Mouse (Mus musculus) heart, postnatal 0 days (tissue): ENCODE results near the gene Prpf3.

Experiments used
- CTCF ChIP-seq: IDR thresholded peaks from 2 replicates; pipeline ENCODE4 v1.5.1; 2016; ENCODE audit warnings: antibody characterized with exemption, control low read depth, low read depth
- EP300 ChIP-seq: IDR thresholded peaks from 2 replicates; pipeline ENCODE4 v1.6.1; 2016; ENCODE audit warnings: antibody characterized with exemption, low read depth

DNA sequence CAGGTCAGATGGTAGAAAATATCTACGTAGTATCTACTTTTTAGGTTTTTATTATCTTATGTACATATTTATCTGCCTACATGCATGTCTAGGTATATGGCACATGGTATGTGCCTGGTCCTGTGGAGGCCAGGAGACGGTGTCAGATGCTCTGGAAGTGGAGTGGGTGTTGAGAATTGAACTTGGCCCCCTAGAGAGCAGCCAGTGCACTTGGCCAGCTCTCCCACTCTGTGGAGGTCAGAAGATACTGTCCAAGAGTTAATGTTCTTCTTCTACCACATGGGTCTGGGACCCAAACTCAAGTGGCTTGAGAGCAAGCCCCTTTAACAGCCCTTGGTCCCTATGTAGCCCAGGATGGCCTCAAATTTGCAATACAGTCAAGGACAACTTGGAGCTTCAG is 11.7 kb upstream of the Prpf3 start:
- TF ChIP-seq CTCF (no peak), EP300 (no peak)
